Mouse (Mus musculus) embryonic fibroblast, embryonic 13.5 days (primary cell): ENCODE measurements around the gene Gm21905. TPM values are rescaled to one million over a fixed set of nuclear protein-coding genes. Genes with fewer than 3 reads are reported as not detected.

Source experiments
- H3K27ac ChIP-seq: 2 replicates; pipeline ENCODE4 v1.5.1; 2012; ENCODE audit warnings: low read length, control low read depth, inconsistent platforms; ENCODE audit not compliant: insufficient read depth
- H3K4me1 ChIP-seq: 2 replicates; pipeline ENCODE4 v1.6.1; 2011; ENCODE audit warnings: low read length; ENCODE audit not compliant: control insufficient read depth, insufficient read depth
- H3K4me3 ChIP-seq: 2 replicates; pipeline ENCODE4 v1.5.1; 2011; ENCODE audit warnings: mild to moderate bottlenecking, control low read depth, low read length; ENCODE audit not compliant: insufficient read depth
- CTCF ChIP-seq: IDR thresholded peaks from 2 replicates; pipeline ENCODE4 v1.5.1; 2011; ENCODE audit warnings: mild to moderate bottlenecking, control low read depth, low read length, moderate library complexity, borderline replicate concordance; ENCODE audit not compliant: insufficient read depth
- POLR2A ChIP-seq: IDR thresholded peaks from 2 replicates; pipeline ENCODE4 v1.6.1; 2011; ENCODE audit warnings: low read depth, mild to moderate bottlenecking, control low read depth, low read length, moderate library complexity
- polyA plus RNA-seq: library from polyadenylated mRNA; stranded (reverse); fragments of >200 nt; gene quantifications from 2 replicates; pipeline ENCODE4 v1.2.4, GENCODE M21; 2011; ENCODE audit warnings: low read depth; ENCODE audit not compliant: missing spikeins, insufficient read length

Gene Gm21905
- not detected in 2 replicates for polyA plus RNA-seq

- Histone ChIP-seq H3K4me3 (no peak within 1 kb of the TSS), H3K27ac (no peak within 1 kb of the TSS), H3K4me1 (no peaks in the 10 kb centered on the region)
- TF ChIP-seq POLR2A (no peak), CTCF (no peak)
Measured at GRCm38 (mm10) chr5:67946321-67946720, at the start of gene Gm21905. Gene Gm21905 (minus strand): TSS chr5:67946421.

- H3K4me3 ChIP-seq, result no peak overlapping the region
- TF ChIP-seq CTCF, result no peak
- TF ChIP-seq POLR2A, result no peak
- no peaks in the 10 kb centered on the region for H3K4me1 ChIP-seq
- no peak overlapping the region for H3K27ac ChIP-seq
Measured at GRCm38 (mm10) chr5:67990426-67990825, 44.2 kb upstream of the Gm21905 start.

- TF ChIP-seq CTCF (no peak), POLR2A (no peak)
- no peaks in the 10 kb centered on the region for H3K4me1 ChIP-seq
- H3K4me3 ChIP-seq, result no peak overlapping the region
- no peak overlapping the region for H3K27ac ChIP-seq
Measured at GRCm38 (mm10) chr5:67981946-67982526, 35.8 kb upstream of the Gm21905 start.

DNA sequence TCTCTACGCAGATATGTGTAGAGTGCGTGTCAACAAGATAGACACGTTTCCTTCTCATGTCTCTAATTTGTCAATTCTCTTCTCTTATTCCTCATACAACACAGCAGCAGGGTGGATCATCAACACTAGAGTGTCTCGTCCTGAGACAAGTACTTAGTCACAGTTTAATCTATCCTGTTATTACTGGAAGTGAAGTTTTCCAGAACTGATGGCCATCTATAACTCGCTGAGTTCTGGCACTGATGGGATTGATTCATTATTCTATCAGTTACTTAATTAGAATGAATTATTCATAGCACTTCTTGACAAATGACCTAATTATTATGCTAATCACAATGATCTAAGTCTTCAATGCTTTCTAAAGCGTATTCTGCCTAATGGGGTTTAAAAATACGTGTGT lies 23.3 kb upstream of the Gm21905 start:
- no peak overlapping the region for H3K27ac ChIP-seq
- no peak overlapping the region for H3K4me3 ChIP-seq
- H3K4me1 ChIP-seq, result no peaks in the 10 kb centered on the region
- no peak for TF ChIP-seq POLR2A
- no peak for TF ChIP-seq CTCF

GRCm38 (mm10) chr5:67961708-67962629 lies 15.7 kb upstream of the Gm21905 start:
- H3K4me3 ChIP-seq, result no peak overlapping the region
- no peak overlapping the region for H3K27ac ChIP-seq
- TF ChIP-seq POLR2A (no peak), CTCF (no peak)
- H3K4me1 ChIP-seq, result no peaks in the 10 kb centered on the region

- no peak overlapping the region for H3K27ac ChIP-seq
- no peak overlapping the region for H3K4me3 ChIP-seq
- no peaks in the 10 kb centered on the region for H3K4me1 ChIP-seq
- TF ChIP-seq POLR2A, result no peak
- no peak for TF ChIP-seq CTCF
Measured at GRCm38 (mm10) chr5:67955486-67955885, 9.3 kb upstream of the Gm21905 start.

GRCm38 (mm10) chr5:67954097-67954496 lies 7.9 kb upstream of the Gm21905 start:
- H3K27ac ChIP-seq, result no peak overlapping the region
- H3K4me3 ChIP-seq, result no peak overlapping the region
- TF ChIP-seq CTCF, result no peak
- TF ChIP-seq POLR2A, result no peak
- H3K4me1 ChIP-seq, result no peaks in the 10 kb centered on the region

- no peaks in the 10 kb centered on the region for H3K4me1 ChIP-seq
- no peak overlapping the region for H3K4me3 ChIP-seq
- no peak for TF ChIP-seq POLR2A
- TF ChIP-seq CTCF, result no peak
- H3K27ac ChIP-seq, result no peak overlapping the region
Measured at GRCm38 (mm10) chr5:67948074-67948473, 1.9 kb upstream of the Gm21905 start.

GRCm38 (mm10) chr5:67947006-67947405 lies 785 bp upstream of the Gm21905 start:
- TF ChIP-seq POLR2A (no peak), CTCF (no peak)
- Histone ChIP-seq H3K4me1 (no peaks in the 10 kb centered on the region), H3K4me3 (no peak overlapping the region), H3K27ac (no peak overlapping the region)

DNA sequence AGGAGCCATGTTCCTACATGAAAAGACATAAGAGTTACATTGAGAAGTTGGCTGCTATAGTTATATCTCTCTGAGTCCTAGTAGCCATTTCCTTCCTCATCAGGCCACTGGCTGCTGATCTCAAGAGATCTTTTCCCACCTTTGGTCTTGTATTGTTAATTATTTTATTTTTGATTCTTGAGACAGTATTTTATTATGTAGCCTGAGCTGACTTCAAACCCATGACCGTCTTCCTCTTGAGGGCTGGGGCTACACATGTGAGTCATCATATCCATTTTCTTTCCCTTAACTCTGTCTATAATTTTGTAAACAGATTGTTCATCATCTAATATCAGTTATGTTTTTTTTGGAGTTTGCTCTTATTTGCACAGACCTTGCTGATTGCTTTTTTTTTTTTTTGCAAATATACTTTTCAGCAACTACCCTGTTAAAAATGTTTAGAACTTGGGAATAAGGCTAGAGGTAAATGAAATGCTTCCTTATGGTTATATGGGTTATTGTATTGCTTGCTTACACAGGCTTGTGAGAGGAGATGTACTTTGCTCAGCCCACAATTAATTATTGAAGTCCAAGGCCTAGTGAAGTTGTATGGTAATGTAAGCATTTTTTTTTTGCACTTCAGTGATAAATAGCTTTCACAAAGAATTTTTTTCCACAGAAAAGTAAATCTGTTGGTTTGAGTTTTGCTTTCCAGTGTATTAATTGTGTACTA lies 2.0 kb downstream of the Gm21905 start:
- no peak overlapping the region for H3K27ac ChIP-seq
- TF ChIP-seq CTCF (no peak), POLR2A (no peak)
- no peaks in the 10 kb centered on the region for H3K4me1 ChIP-seq
- no peak overlapping the region for H3K4me3 ChIP-seq
